Mouse (Mus musculus) CH12.LX (cell line): Measurements from ENCODE around the gene Rgsl1. TPM values are rescaled to one million over a fixed set of nuclear protein-coding genes. Genes with fewer than 3 reads are reported as not detected.
"Not testable (repeated sequence)": the region's sequence is repeated elsewhere in the genome, so short reads cannot be mapped to it uniquely, and the experiment has no call there.

ENCODE experiments used
- DNase-seq: peaks from one replicate; pipeline ENCODE4 v3.0.0-alpha.2; 2013; ENCODE audit errors: extremely low read depth
- H3K27ac ChIP-seq: 2 replicates; pipeline ENCODE4 v1.5.1; 2012; ENCODE audit warnings: low read depth, mild to moderate bottlenecking, control low read depth, moderate library complexity; ENCODE audit not compliant: insufficient read depth
- H3K27me3 ChIP-seq: replicated peaks from 2 replicates; pipeline ENCODE3; 2012; ENCODE audit warnings: inconsistent platforms
- H3K36me3 ChIP-seq, 2 experiments: replicated peaks in 1 of 2; 2 replicates each; pipeline versions ENCODE3 to v1.6.1; 2012; ENCODE audit warnings: inconsistent platforms in 1 of 2, low read length in 1 of 2, mild to moderate bottlenecking in 1 of 2, mixed read lengths in 1 of 2, moderate library complexity in 1 of 2; ENCODE audit not compliant: control insufficient read depth in 1 of 2, insufficient read depth in 1 of 2
- H3K4me1 ChIP-seq, 2 experiments: 2 replicates each; pipeline ENCODE4 v1.6.1; 2012; ENCODE audit warnings: inconsistent platforms in 1 of 2, moderate library complexity in 1 of 2; ENCODE audit not compliant: insufficient read depth in 2 of 2, control insufficient read depth in 1 of 2
- H3K4me2 ChIP-seq: 2 replicates; pipeline ENCODE4 v1.6.1; 2012; ENCODE audit warnings: low read depth, mild to moderate bottlenecking, control low read depth; ENCODE audit not compliant: poor library complexity, insufficient read depth, severe bottlenecking
- H3K4me3 ChIP-seq, 3 experiments: fragments of 150-350 bp in 1 of 3; sonication (generic) in 1 of 3; replicated peaks in 1 of 3; 2 replicates each; pipeline versions ENCODE3 to v1.5.1; 2011 to 2012; ENCODE audit warnings: low read depth in 2 of 3, low read length in 2 of 3, mild to moderate bottlenecking in 2 of 3, moderate library complexity in 2 of 3, control low read depth in 1 of 3, improper control_type of control experiment in 1 of 3, inconsistent platforms in 1 of 3, mixed read lengths in 1 of 3; ENCODE audit not compliant: poor library complexity in 1 of 3
- H3K79me2 ChIP-seq: replicated peaks from 2 replicates; pipeline ENCODE4 v1.6.1; 2012; ENCODE audit warnings: mild to moderate bottlenecking, moderate library complexity; ENCODE audit not compliant: control insufficient read depth, poor library complexity, insufficient read depth, severe bottlenecking; ENCODE audit errors: extremely low read depth
- H3K9ac ChIP-seq: 2 replicates; pipeline ENCODE4 v1.6.1; 2012; ENCODE audit warnings: low read depth, mild to moderate bottlenecking, control low read depth, moderate library complexity; ENCODE audit not compliant: insufficient read depth
- H3K9me3 ChIP-seq: replicated peaks from 2 replicates; pipeline ENCODE3; 2012; ENCODE audit warnings: low read length, inconsistent platforms, mixed read lengths
- CHD1 ChIP-seq: IDR thresholded peaks from 2 replicates; pipeline ENCODE4 v1.6.1; 2012; ENCODE audit warnings: low read depth, low read length, improper control_type of control experiment, inconsistent platforms
- CHD2 ChIP-seq: IDR thresholded peaks from 2 replicates; pipeline ENCODE4 v1.6.1; 2011; ENCODE audit warnings: low read length, improper control_type of control experiment
- E2F4 ChIP-seq: IDR thresholded peaks from 2 replicates; pipeline ENCODE4 v1.6.1; 2011; ENCODE audit warnings: low read depth, low read length, improper control_type of control experiment; ENCODE audit not compliant: insufficient replicate concordance
- EP300 ChIP-seq: IDR thresholded peaks from 2 replicates; pipeline ENCODE4 v1.6.1; 2011; ENCODE audit warnings: low read length, improper control_type of control experiment
- ETS1 ChIP-seq: conservative IDR thresholded peaks from 2 replicates; pipeline ENCODE4 v1.6.1; 2012; ENCODE audit warnings: low read depth, mild to moderate bottlenecking, inconsistent platforms, low read length, improper control_type of control experiment, moderate library complexity
- GABPA ChIP-seq: IDR thresholded peaks from 2 replicates; pipeline ENCODE4 v1.6.1; 2012; ENCODE audit warnings: low read depth, low read length, improper control_type of control experiment, inconsistent platforms; ENCODE audit not compliant: insufficient replicate concordance
- IRF4 ChIP-seq: IDR thresholded peaks from 2 replicates; pipeline ENCODE4 v1.6.1; 2014; ENCODE audit warnings: low read depth, mild to moderate bottlenecking, inconsistent platforms, low read length, improper control_type of control experiment
- JUN ChIP-seq: IDR thresholded peaks from 2 replicates; pipeline ENCODE4 v1.6.1; 2011; ENCODE audit warnings: low read depth, mild to moderate bottlenecking, low read length, improper control_type of control experiment, moderate library complexity; ENCODE audit not compliant: insufficient read depth
- MAFK ChIP-seq: IDR thresholded peaks from 2 replicates; pipeline ENCODE4 v1.6.1; 2011; ENCODE audit warnings: low read length, improper control_type of control experiment; ENCODE audit not compliant: insufficient replicate concordance
- MAX ChIP-seq: IDR thresholded peaks from 2 replicates; pipeline ENCODE4 v1.6.1; 2011; ENCODE audit warnings: low read length, improper control_type of control experiment
- MAZ ChIP-seq: IDR thresholded peaks from 2 replicates; pipeline ENCODE4 v1.6.1; 2012; ENCODE audit warnings: low read depth, mild to moderate bottlenecking, inconsistent platforms, low read length, improper control_type of control experiment, moderate library complexity
- MXI1 ChIP-seq: IDR thresholded peaks from 2 replicates; pipeline ENCODE4 v1.6.1; 2011; ENCODE audit warnings: mild to moderate bottlenecking, low read depth, low read length, improper control_type of control experiment
- MYC ChIP-seq: IDR thresholded peaks from 2 replicates; pipeline ENCODE4 v1.6.1; 2011; ENCODE audit warnings: low read depth, mild to moderate bottlenecking, improper control_type of control experiment, low read length
- NRF1 ChIP-seq: IDR thresholded peaks from 2 replicates; pipeline ENCODE4 v1.6.1; 2014; ENCODE audit warnings: low read depth, mild to moderate bottlenecking, inconsistent platforms, low read length, improper control_type of control experiment, moderate library complexity
- POLR2A ChIP-seq: IDR thresholded peaks from 2 replicates; pipeline ENCODE4 v1.6.1; 2011; ENCODE audit warnings: low read depth, mild to moderate bottlenecking, improper control_type of control experiment, low read length
- POLR2AphosphoS2 ChIP-seq: IDR thresholded peaks from 2 replicates; pipeline ENCODE4 v1.6.1; 2011; ENCODE audit warnings: low read depth, low read length, improper control_type of control experiment
- RAD21 ChIP-seq: IDR thresholded peaks from 2 replicates; pipeline ENCODE4 v1.6.1; 2011; ENCODE audit warnings: low read depth, mild to moderate bottlenecking, low read length, improper control_type of control experiment, moderate library complexity
- TCF12 ChIP-seq: IDR thresholded peaks from 2 replicates; pipeline ENCODE4 v1.6.1; 2014; ENCODE audit warnings: low read depth, mild to moderate bottlenecking, inconsistent platforms, low read length, improper control_type of control experiment
- USF1 ChIP-seq: IDR thresholded peaks from 2 replicates; pipeline ENCODE4 v1.6.1; 2014; ENCODE audit warnings: low read depth, mild to moderate bottlenecking, inconsistent platforms, low read length, improper control_type of control experiment
- dilution Hi-C: fragments of 300-500 bp; cut with MboI; formaldehyde crosslinking; loops from 2 replicates; pipeline ENCODE4 v1.14.3; 2020; ENCODE audit warnings: low sequenced_read_pairs; ENCODE audit not compliant: extremely low pct_unique_long_range_greater_than_20kb, extremely low pct_ligation_motif_present
- in situ Hi-C: fragments of 300-500 bp; cut with MboI; formaldehyde crosslinking; loops from 3 replicates; pipeline ENCODE4 v1.14.3; 2019; ENCODE audit warnings: low sequenced_read_pairs, low pct_ligation_motif_present, low pct_unique_long_range_greater_than_20kb, mixed read lengths
- polyA plus RNA-seq: library from polyadenylated mRNA; unstranded; fragments of >175 nt; gene quantifications from 2 replicates; pipeline ENCODE4 v1.2.1, GENCODE M21; 2012; ENCODE audit warnings: low read depth; ENCODE audit not compliant: insufficient read length
- total RNA-seq, 2 experiments: library from RNA; depleted of rRNA; stranded (reverse); fragments of 300-350 nt in 1 of 2; fragments of >200 nt in 1 of 2; gene quantifications; 2 replicates each; pipeline ENCODE4 v1.2.3; 2012 to 2014

Gene Rgsl1
- total and polyA plus RNA-seq, 3 experiments: 0.20 TPM; not detected in 2

DNA sequence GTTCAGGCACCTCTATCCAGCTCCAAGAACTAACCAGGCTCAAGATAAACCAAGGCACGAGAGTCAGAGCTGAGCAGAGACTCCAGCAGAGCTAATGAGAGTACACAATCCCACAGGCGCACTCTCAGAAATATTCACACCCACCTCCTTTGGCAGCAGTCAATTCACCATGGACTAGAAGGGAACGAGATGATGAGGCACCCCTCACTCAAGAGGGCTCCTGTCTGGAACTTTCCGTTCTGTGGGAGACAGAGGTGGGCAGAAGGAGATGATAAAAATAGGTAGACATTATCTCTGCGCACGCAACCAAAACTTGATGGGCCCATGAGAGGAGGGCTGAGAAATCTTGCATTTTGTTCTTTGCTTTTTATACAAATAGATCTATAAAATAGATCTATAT is 30.1 kb upstream of the Rgsl1 start, which contains the start of gene Teddm1b:
Teddm1b (plus strand) TSS at position 301 of the 400 bp plus-strand sequence.
- dilution Hi-C loops: no loop called here
- no peak for TF ChIP-seq RAD21
- no peak for TF ChIP-seq USF1
- no peak for TF ChIP-seq MAZ
- no peak for TF ChIP-seq POLR2A
- no peak for TF ChIP-seq EP300
- no peak for TF ChIP-seq MXI1

DNA sequence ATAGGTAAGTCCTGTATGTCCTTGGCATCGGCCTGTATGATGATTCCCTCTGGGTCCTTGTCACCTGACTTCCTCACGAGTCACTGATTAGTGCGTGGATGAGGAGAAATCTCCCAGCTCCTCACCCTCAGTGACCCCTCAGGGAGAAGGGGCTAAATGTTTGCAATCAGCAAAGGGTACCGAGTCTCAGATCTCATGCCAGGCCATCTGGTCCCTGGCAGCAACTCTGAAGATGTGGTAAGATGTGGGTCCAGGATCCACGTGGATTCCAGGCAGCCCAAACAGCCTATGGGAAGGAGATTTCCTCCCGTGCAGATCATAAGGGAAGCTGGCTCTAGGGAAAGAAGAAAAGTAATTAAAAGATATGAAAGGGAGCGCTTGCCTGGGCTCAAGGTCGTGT is 12.0 kb upstream of the Rgsl1 start:
- in situ Hi-C loops: no loop called here
- H3K79me2 ChIP-seq: no peaks in the 10 kb centered on the region
- H3K4me2 ChIP-seq: no peak overlapping the region
- H3K9ac ChIP-seq: no peak overlapping the region
- H3K27me3 ChIP-seq: no peaks in the 10 kb centered on the region
- no peak for TF ChIP-seq JUN
- no peak for TF ChIP-seq MYC
- TF ChIP-seq MAX: no peak
- no peak for TF ChIP-seq CHD2
- no peak for TF ChIP-seq IRF4
- TF ChIP-seq ETS1: no peak
- TF ChIP-seq NRF1: no peak
- TF ChIP-seq POLR2AphosphoS2: no peak
- TF ChIP-seq MAFK: no peak
- no peak for TF ChIP-seq TCF12
- no peak for TF ChIP-seq USF1
- no peak for TF ChIP-seq GABPA
- TF ChIP-seq CHD1: no peak
- TF ChIP-seq E2F4: no peak
- H3K4me1 ChIP-seq: peaks cover 0 to 4% of the 10 kb centered on the region in 2 experiments; a peak in 2 of 4 replicates
- dilution Hi-C loops: no loop called here
- DNase-seq: no peak
- H3K4me3 ChIP-seq: no peak overlapping the region
- H3K27ac ChIP-seq: no peak overlapping the region
- no peaks in the 10 kb centered on the region for H3K9me3 ChIP-seq
- no peaks in the 10 kb centered on the region for H3K36me3 ChIP-seq

More for the DNA sequence above, 30.1 kb upstream of the Rgsl1 start, which contains the start of gene Teddm1b:
- H3K36me3 ChIP-seq: no peaks in the 10 kb centered on the region
- H3K4me3 ChIP-seq: no peak within 1 kb of the TSS
- no peak within 1 kb of the TSS for H3K4me2 ChIP-seq
- H3K27me3 ChIP-seq: no peaks in the 10 kb centered on the region
- no peak within 1 kb of the TSS for H3K9ac ChIP-seq
- no peaks in the 10 kb centered on the region for H3K9me3 ChIP-seq
- no peaks in the 10 kb centered on the region for H3K79me2 ChIP-seq
- DNase-seq: no peak
- in situ Hi-C loops: no loop called here
- H3K27ac ChIP-seq: no peak within 1 kb of the TSS
- H3K4me1 ChIP-seq: no peaks in the 10 kb centered on the region

DNA sequence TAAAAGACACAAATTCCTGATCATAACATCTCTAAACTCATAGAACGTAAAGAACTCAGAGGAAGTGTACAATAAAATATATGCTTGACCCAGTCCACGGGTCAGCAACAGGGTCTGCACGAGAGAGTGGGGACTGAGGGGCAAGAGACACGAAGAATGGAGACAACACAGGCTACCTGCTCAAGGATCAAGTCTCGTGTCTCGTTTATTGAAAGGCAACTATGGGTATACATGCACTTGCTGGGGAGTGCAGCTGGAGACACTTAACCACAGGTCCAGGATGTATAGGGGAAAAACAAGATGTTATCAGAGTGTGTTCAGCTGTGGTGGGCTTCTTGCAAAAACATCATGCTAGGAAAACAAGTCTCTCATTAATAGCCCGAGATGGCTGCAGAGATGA is 8.8 kb upstream of the Rgsl1 start:
- H3K27me3 ChIP-seq, H3K36me3 ChIP-seq, H3K4me1 ChIP-seq, H3K4me2 ChIP-seq, H3K27ac ChIP-seq, H3K9ac ChIP-seq, DNase-seq, H3K79me2 ChIP-seq, dilution Hi-C loops, in situ Hi-C loops, H3K4me3 ChIP-seq, H3K9me3 ChIP-seq: not testable (repeated sequence)
